Mouse (Mus musculus) embryo, embryonic 11 days (tissue): ENCODE measurements around the gene Pdik1l.

ENCODE experiments used
- DNase-seq: peaks from one replicate; pipeline ENCODE4 v3.0.0-alpha.2; 2015

Pdik1l gene

DNA sequence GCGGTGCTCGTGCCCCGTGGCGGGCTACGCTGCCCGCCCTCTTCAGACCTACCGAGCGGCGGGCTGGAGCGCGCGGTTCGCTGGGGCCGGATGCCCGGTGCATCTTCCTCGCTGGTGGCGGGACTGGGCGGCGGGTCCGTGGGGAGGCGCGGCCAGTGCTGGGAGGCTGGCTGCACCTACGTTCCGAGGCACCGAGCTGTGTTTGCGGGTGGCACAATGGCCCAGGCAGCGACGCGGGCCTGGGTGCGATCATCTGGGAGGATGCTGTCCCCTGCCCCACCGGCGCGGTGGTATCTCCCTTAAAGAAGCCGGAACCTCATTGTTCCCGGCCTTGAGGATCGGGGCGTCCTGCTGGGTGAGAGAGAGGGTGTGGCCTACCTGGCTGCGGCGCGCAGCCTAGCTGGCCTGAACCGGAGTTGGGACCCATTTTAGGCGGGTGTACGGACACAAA is at the start of gene Pdik1l:
Pdik1l (minus strand) TSS at position 321 of the 451 bp plus-strand sequence.
- peak; percentile 92 for DNase-seq

DNA sequence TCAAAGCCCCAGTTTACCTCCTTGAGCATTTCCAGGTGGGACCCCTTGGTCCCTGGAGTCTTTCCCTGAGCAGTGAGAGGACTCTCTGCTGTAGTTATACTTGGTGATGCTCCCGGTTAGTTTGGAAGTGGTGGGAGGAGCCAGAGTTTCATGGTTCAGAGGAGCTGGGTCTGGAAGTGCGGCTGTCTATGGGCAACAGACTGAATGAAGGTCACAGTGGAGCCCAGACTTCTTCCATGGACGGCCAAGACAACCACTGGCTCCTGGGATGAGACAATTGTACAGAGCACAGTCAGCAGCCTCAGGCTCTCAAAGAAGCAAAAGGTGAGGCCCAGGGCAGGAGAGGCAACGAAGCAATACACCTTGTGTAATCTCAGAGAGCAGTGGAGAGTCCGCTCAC is 42.6 kb upstream of the Pdik1l start:
- DNase-seq = no peak

DNA sequence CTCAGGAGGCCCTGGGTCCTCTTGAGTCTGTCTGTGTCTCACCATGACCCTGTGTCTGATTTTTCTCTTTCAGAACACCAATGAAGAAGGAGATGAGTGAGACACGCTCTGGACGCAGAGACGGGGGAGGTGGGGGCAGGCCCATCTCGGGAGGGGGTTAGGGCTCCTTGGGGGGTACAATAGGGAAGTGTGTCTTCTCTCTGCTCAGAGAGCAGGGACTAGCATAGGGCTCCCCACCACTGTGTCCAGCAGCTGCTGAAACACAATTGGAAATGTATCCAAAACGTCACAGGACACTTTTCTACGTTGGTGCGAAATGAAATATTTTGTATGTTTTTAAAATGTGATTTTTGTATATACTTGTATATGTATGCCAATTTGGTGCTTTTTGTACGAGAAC is 41.1 kb upstream of the Pdik1l start:
- no peak for DNase-seq

DNA sequence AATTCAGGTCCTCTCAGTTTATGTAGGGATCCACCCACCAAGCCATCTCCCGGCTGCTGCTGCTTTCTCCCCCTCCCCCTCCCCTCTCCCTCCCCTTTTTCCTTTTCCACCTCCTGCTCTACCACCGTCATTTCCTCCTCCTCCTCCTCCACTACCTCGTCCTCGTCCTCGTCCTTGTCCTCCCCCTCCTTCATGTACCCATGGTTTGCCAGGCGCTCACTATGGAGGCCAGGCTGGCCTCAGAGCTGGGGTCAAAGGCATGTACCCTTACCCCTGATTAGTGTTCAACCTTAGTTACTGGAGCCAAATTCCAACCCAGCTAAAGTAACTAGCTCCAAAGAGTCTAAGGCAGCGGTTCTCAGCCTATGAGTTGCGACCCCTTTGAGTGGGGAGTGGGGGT is 40.5 kb upstream of the Pdik1l start:
- DNase-seq = no peak

DNA sequence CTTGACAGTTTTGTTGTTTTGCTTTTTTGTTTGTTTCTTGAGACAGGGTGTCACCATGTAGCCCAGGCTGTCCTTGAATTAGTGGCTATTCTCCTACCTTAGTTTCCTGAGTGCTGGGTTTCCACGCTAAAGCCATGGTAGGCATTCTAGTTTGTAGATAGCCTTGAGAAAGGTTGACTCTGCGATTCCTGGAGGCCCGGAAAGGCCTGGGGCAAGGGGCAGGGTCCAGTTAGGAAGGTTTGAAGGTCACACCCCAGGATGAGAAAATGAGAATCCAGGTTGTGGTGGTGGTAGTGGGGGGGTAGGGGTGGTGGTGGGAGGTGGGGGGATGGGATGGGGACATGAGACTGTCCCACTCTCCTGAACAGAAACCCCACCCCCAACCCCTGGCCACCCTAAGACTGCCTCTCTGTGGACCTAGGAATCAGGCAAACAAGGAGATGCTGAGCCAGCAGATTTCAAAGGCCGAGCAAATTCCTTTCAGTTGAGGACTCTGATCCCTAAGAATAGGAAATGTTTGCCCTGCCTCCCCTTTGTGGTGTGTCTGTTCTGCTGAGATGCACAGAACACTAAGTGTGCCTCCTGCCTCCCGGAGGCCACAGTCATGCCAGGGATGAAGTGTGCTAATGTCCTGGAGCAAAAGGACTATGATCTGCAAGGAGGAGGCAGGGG is 39.3 kb upstream of the Pdik1l start:
- DNase-seq = no peak

DNA sequence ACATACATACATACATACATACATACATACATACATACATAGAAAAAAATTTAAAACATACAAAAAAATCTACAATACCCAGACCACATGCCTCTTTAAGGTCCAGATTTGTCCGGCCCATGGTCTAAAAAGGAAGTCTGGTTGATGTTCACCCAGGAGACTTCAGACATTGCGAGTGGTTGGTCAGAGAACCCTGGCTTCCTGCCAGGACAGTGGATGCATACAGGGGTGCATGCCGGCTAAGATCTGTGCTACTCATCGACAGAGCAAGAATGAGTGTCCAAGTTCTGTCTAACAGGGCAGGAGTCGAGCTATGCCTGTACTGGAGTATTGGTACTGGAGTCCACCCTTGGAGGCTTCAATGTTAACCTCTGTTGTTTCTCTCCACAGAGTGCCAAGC is 37.0 kb upstream of the Pdik1l start:
- no peak for DNase-seq

DNA sequence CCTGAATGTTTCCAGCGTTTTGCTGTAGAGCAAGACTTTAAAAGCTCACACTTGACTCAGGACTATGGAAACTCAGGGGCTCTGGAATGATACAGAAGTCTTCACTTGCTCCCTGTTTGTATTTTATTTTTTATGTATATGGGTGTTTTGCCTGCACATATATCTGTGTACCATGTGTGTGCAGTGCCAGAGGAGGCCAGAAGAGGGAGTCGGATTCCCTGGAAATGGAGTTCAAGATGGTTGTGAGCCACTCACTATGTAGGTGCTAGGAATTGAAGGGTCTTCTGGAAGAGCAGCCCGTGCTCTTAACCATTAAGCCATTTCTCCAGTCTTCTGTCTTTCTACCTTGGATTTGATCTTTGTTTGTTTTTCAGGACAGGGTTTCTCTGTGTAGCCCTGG is 33.8 kb upstream of the Pdik1l start:
- no peak for DNase-seq

DNA sequence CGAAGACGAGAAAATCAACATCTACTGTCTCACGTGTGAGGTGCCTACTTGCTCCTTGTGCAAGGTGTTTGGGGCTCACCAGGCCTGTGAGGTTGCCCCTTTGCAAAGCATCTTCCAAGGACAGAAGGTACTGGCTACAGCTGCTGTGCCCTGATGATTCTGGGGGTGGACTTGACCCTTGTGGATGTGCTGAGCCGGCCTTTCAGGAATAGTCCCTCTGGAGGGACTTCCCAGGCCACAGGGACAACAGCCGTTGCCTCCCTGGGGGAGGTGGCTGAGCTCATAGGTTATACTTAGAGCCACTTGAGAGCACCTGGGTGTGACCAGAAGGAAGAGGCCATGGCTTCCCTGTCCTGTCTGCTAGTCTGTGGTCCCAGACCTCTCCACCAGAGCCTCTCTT is 32.0 kb upstream of the Pdik1l start:
- no peak for DNase-seq

DNA sequence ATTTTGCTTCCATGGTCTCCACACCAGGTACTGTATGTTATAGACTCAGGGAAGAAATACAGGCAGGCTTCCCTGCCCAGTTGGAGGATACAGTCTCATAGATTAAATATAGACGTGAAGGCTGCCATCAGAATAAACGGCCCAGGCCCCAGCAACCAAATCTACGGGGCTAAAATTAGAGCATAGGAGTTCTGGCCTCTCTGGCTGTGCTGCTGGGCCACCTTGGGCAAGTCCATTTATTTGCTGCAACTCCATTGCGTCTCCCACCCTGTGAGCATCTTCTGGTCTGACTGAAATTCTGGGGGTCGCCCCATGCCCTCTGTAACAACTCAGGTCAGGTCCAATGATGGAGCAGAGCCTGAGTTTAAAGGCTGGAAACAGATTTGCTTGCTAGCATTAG is 31.4 kb upstream of the Pdik1l start:
- DNase-seq = no peak

DNA sequence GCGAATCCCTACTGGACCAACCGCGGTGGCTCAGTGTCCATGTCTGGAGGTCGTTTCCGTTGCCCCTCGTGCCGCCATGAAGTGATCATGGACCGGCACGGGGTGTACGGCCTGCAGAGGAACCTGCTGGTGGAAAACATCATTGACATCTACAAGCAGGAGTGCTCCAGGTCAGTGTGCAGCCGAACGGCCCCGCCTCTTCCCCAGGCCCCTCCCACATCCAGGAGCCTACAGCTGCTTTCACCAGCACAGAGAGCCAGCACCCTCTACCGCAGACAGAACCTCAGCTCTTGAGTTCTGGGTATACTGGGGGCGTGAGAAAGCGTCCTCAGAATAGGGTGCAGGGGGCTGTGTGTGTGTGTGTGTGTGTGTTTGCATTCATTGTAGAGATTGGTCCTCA is 28.7 kb upstream of the Pdik1l start:
- DNase-seq = no peak

DNA sequence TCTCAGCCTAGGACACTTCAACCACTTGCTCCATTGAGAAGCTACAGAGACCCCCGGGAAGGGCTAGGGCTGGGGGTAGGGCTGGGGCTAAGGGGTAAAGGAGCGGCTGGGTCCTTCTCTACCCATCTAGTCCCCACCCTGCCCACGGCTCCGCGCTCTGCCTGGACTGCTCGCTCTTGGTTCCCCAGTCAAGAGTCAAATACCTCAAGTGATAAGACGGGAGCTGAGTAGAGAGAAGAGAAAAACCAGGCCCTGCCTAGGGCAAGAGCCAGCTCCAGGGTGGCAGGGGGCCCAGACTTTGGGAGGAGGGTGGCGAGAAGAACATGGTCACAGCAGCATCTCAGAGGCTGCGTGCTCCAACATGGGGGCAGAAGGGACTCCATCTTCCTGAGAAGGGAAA is 27.8 kb upstream of the Pdik1l start:
- no peak for DNase-seq

DNA sequence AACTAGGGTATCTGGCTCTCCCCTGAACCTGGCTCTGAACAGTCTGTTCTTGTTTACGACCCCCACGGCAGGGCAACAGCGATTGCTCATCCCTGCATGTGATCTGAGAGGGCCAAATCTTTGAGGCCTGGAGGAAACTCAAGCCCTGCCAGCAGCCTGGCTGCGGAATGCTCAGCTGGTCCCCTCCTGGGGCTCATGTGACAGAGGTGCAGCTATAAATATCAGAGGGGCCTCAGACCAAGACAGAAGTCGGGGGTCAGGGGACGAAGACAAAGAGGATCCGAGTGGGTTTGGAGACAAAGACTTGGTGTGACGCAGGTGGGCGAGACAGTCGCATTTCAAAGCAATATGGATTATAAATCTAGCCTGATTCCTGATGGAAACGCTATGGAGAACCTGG is 27.2 kb upstream of the Pdik1l start, which contains the start of gene Trim63:
Trim63 (plus strand) TSS at position 245 of the 400 bp plus-strand sequence.
- no peak for DNase-seq

DNA sequence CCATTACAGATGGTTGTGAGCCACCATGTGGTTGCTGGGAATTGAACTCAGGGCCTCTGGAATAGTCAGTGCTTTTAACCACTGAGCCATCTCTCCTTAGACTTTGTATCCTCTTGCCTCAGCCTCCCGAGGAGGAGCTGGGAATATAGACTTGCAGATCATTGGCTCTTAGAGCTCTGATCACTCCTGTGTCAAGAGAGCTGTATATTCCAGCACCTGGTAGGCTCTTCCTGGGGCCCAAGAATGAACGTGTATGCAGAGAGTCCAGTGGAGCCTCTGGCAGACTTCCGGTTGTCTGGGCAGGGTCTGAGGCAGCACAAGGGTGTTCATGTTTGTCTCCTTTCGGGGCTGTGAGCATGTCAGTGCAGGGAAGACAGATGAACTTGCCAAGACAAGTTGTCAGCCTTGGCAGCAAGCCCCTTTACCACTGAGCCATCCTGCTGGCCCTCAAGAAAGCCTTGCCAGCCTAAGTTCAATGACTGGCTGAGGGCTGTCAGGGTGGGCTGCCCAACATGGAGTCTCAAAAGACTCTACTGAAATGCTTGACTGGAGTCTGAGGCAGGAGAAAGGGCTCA is 26.5 kb upstream of the Pdik1l start:
- no peak for DNase-seq

DNA sequence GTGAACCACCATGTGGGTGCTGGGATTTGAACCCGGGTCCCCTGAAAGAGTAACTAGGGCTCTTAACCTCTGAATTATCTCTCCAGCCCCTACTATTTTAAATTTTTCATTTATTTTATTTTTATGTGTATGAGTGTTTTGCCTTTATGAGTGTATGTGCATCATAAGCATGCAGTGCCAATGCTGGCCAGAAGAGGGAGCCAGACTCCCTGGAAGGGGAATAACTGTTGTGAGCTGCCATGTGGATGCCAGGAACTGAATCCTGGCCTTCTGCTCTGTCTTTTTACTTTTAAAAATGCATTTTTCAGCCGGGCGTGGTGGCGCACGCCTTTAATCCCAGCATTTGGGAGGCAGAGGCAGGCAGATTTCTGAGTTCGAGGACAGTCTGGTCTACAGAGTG is 25.2 kb upstream of the Pdik1l start:
- DNase-seq = no peak

DNA sequence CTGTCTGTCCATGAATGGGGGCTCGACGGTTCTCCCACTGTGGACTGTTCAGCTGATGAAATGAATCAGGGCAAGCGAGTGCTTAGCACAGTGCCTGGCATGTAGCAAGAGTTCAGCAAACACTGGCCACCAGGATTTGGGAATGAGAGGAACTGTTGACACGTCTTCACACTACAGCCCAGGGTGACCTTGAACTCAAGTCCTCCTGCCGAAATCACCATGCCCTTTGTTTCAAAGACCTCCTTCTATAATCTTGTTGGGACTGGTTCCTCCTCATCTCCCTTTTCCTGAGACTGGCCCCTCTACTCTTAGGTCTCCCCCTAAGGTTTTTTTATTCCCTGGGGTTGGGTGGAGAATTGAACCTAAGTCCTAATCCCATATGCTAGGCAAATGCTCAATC is 24.6 kb upstream of the Pdik1l start:
- DNase-seq = no peak

DNA sequence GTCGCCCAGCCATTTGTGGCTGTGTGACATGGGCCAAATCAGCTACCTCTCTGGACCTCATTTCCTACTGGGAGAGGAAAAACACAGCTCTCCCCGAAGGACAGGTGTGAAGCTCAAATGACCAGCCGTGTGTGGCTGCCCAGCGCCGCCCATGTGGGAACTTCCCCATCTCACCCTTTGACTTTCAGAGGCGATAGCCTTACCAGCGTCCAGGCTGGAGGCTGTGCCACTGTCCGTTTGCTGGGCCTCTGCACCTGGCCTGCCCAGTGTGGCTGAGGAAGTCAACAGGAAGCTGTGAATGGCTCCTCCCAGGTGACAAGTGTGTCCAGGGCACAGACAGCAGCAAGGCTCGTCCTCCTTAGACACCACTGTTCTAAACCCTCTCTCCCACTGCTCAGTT is 24.1 kb upstream of the Pdik1l start:
- no peak for DNase-seq

DNA sequence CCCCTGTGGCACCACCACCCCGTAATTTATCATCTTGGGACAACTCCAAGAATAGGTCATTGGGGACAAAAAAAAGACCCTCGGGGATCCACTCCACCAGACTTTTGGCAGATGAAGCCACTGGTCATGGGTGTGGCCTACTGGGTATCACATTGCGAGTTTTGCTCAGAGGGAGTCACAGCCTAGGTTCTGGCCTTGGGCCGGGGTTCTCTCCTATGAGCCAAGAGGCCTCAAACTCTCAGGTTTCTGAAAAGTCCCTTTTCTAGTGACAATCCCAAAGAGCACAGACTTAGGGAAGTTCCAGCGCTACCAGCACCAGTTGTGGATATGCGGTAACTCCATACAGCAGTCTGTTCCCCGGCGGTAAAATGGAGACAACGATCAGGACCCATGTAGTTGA is 23.0 kb upstream of the Pdik1l start:
- DNase-seq = no peak

DNA sequence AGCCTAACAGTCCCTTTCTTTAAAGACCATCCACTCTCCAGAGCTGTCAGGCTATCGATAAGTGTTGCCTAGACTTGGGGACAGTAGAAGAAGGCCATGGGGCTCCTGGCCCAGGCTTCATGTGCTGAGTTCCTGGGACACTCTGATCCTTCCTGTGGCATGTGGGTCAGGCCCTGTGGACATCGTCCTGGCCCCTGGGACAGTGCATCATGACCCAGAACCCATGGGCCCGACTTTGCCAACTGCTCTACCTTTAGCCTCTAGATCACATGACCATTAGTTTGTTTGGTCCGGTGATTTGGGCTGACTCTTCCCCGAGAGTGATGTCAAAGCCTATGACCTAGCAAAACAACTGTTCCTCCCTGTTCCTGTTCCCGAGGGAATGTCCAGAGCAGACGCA is 22.4 kb upstream of the Pdik1l start:
- DNase-seq = no peak

DNA sequence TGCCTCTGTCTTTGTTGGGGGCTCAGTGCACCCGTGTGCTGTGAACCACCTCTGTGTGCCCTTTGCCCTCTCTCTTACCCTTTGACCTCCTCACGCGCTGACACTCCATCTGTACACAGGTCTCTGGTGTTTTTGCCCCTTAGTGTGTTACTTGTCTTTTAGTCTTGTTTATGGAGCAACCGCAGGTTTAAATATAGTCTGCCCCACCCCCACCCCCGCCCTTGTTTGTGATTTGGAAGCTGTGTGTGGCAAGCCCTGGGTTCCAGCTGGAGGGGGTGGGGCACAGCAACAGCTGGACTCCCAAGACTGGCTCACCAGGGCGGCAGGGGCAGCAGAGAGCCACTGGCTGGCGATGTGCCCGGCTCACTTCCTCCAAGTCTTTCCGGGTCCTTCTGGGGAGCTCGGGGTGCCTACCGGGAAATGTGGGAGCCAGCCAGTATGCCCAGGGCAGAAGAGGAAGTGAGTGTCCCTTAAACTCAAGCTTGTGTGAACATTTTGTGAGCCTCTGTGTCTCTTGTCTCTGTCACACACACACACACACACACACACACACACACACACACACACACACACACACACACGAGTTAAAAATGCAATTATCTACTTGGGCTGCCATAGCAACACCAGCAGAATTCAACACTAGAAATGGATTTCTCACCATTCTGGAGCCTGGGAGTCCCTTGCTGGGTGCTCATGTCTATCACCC is 19.8 kb upstream of the Pdik1l start:
- DNase-seq = peak; percentile 59

DNA sequence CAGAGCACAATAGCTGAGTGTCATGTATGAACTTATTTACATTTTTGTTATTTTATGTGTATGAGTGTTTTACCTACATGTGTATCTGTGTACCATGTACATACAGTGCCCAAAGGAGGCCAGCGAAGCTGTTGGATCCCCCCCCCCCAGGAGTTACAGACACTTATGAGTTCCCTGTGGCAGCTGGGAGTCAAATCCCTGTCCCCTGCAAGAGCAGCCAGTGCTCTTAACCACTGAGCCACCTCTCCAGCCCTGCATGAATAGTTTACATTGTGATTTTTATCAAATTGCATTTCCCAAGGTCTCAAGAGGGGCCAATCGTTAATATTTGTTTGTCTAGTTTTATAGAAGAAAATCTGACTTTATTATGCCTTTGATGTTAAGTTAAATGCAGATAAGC is 19.3 kb upstream of the Pdik1l start:
- no peak for DNase-seq

DNA sequence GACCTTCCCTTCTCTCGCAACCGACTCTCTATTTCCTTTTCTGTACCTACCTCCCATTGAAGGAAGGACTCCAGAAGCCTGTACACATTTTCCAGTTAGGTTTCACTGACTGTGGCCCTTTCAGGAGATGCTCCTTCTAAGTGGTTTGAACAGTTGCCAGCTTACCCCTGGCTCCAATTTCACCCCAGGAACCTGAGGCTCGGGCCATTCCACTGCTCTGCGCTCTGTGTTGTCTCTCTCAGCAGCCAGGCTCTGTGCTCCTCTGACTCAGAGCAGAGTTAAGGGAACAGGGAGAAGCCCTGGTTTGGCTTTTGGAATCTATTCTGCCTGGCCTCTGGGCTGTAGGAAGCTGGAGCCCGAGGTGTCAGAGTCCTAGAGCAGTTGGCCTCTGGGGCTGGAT is 14.4 kb upstream of the Pdik1l start:
- no peak for DNase-seq

DNA sequence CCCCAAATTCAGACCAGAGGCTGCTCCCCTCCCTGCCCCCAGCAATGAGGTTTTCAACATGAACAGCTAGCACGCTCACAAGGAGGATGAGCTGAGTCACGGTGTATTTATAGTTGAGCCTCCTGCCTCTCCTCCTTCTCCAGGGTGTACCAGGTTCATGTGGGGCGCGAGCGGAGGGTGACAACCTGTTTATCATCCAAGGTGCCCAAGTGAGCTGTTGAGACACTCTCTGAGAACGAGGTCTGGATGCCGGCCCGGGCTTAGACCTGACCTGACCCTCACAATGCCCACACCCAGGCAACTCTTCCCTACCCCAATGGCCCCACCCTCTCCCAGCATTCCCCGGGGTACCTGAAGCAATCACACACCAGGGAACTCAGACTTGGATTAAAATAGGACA is 12.6 kb upstream of the Pdik1l start:
- no peak for DNase-seq

DNA sequence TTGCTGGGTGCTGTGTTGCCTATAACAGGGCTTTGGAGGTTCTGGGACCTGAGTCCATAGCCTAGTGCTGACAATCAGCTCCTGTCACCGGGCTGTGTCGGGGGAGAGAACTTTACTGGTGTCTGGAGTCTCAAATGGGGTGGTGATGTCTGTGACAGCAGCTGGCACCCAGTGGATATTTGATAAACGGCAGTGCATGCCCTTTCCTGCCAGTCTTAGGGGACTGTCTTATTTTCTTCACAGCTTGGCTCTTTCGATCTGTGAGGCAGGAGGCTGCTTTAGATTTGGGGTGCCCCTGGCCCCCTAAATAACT is 11.8 kb upstream of the Pdik1l start:
- no peak for DNase-seq

DNA sequence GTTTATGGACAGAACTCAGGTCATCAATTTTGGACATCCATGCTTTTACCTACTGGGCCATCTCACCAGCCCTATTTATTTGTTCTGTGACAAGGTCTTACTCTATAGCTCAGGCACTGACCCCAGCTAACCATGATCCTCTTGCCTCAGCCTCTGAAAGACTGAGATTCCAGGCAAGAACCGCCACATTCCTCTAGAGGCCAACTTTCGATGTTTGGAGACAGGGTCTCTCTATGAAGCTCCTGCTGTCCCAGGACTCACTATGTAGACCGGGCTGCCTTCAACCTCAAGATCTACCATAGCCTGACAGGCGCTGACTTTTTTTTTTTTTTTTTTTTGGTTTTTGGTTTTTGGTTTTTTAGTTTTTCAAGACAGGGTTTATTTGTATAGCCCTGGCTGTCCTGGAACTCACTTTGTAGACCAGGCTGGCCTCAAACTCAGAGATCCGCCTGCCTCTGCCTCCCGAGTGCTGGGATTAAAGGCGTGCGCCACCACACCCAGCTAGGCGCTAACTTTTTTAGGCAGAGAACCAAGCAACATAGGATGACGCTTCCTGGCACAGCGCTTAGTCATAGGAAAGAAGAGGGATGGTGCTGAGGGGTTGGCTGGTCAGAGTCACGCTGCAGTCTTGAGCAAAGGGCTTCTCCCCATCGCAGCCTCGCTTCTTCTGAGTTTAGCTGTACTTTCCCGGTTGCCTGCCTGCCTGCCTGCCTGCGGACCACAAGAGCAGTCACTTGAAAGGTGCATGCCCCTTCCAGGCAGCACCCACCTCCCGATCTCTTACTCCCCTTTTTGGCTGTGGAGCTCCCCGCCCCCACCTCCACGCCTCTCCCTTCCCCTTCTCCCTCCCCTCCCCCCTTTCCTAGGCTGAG is 11.2 kb upstream of the Pdik1l start:
- DNase-seq = no peak
